Mouse (Mus musculus) brain, embryonic 14.5 days (tissue): Measurements from ENCODE around the gene Sgpp1.
"Not testable (repeated sequence)": the region's sequence is repeated elsewhere in the genome, so short reads cannot be mapped to it uniquely, and the experiment has no call there.

Experiments
- CTCF ChIP-seq: fragments of 200-500 bp; IDR thresholded peaks from 2 replicates; pipeline ENCODE4 v1.5.1; 2012; ENCODE audit warnings: inconsistent platforms, mild to moderate bottlenecking, moderate library complexity, borderline replicate concordance; ENCODE audit not compliant: insufficient read depth, insufficient read length; ENCODE audit errors: extremely low read depth
- POLR2A ChIP-seq: fragments of 200-500 bp; IDR thresholded peaks from 2 replicates; pipeline ENCODE4 v1.6.1; 2012; ENCODE audit warnings: mild to moderate bottlenecking, inconsistent platforms, borderline replicate concordance; ENCODE audit not compliant: poor library complexity, insufficient read depth, insufficient read length, severe bottlenecking; ENCODE audit errors: extremely low read depth

DNA sequence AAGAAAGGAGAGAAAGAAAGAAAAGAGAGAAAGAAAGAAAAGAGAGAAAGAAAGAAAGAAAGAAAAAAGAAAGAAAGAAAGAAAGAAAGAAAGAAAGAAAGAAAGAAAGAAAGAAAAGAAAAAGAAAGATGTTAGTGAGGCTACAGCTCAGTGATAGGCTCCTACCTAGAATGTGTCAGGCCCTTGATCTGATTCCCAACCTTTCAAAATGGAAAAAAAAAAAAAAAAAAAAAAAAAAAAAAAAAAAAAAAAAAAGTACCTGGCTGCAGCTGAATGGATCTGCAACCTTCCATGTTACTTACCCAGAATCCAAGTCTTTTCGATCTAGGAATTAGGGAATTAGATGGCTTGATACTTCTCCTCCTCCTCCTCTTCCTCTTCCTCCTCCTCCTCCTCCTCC lies 39.7 kb downstream of the Sgpp1 start:
- TF ChIP-seq POLR2A, CTCF: not testable (repeated sequence)
